Mouse (Mus musculus): ENCODE data around the gene Il15. TPM values are rescaled to one million over a fixed set of nuclear protein-coding genes. Genes with fewer than 3 reads are reported as not detected.

The Il15 gene
- polyA plus RNA-seq, 1 experiment: 1.00 TPM

- TF ChIP-seq CTCF (IDR thresholded peaks at IDR 0.05; ENCODE audit: borderline replicate concordance, extremely low read depth, insufficient read depth, insufficient read length) (no peak), POLR2A (IDR thresholded peaks at IDR 0.05; ENCODE audit: borderline replicate concordance, extremely low read depth, insufficient read depth, insufficient read length, poor library complexity, severe bottlenecking) (no peak)
Measured at GRCm38 (mm10) chr8:82285866-82286265, 117.2 kb downstream of the Il15 start.

GRCm38 (mm10) chr8:82281995-82282394 lies 121.0 kb downstream of the Il15 start:
- DNase-seq (ENCODE audit: low read depth): no peak
- no peak for TF ChIP-seq POLR2A (IDR thresholded peaks at IDR 0.05; ENCODE audit: borderline replicate concordance, extremely low read depth, insufficient read depth, insufficient read length, poor library complexity, severe bottlenecking)

More at GRCm38 (mm10) chr8:82285866-82286265, 117.2 kb downstream of the Il15 start:
- no peak for DNase-seq (ENCODE audit: low read depth)
